Mouse (Mus musculus) heart, postnatal 0 days (tissue): Measurements from ENCODE around the gene Inka2.

ENCODE experiments used
- CTCF ChIP-seq: IDR thresholded peaks from 2 replicates; pipeline ENCODE4 v1.5.1; 2016; ENCODE audit warnings: antibody characterized with exemption, control low read depth, low read depth
- EP300 ChIP-seq: IDR thresholded peaks from 2 replicates; pipeline ENCODE4 v1.6.1; 2016; ENCODE audit warnings: antibody characterized with exemption, low read depth

DNA sequence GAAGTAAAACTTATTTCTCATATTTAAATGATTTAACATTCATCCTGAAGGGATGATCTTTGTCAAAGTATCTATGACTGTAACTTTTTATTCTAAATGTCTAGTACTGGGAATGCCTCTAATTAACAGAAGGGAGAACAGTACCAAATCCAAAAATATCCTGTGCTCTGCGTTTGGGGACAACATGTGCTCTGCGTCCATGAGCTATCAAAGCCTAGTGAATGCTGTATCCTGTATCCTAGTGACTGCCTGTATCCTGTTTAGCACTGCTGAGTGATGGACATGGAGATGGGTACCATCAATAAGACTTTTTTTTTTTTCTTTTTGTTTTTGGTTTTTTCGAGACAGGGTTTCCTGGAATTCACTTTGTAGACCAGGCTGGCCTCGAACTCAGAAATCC is 54.3 kb downstream of the Inka2 start:
- TF ChIP-seq CTCF (no peak), EP300 (no peak)
